Mouse (Mus musculus) adrenal gland, postnatal 25 days (tissue): Measurements from ENCODE around the gene Lrguk. TPM values are rescaled to one million over a fixed set of nuclear protein-coding genes. Genes with fewer than 3 reads are reported as not detected.
A peak's percentile ranks its signal among the peaks of the same experiment; 100 is the strongest.

Source experiments
- DNase-seq: peaks from one replicate; pipeline ENCODE4 v3.0.0; 2021; ENCODE audit warnings: mixed read lengths
- long read RNA-seq: library from polyadenylated mRNA; stranded (forward); transcript quantifications from one replicate; pipeline ENCODE4 v2.0.0, GENCODE M21; 2021
- total RNA-seq: library from RNA; stranded (reverse); gene quantifications from 2 replicates; pipeline ENCODE4 v1.2.3, GENCODE M21; 2021

The Lrguk gene
- 0.14 and 0.70 TPM in 2 replicates for total RNA-seq
- long read RNA-seq, result 0 reads

- peak; percentile 83 for DNase-seq
These were observed at the start of gene Lrguk for GRCm38 (mm10) chr6:34028933-34029745. Gene Lrguk (plus strand): TSS chr6:34029448.

GRCm38 (mm10) chr6:33982709-33983108 is 46.5 kb upstream of the Lrguk start:
- no peak for DNase-seq

GRCm38 (mm10) chr6:33987132-33987531 is 42.1 kb upstream of the Lrguk start:
- no peak for DNase-seq

GRCm38 (mm10) chr6:33992213-33993034 is 36.8 kb upstream of the Lrguk start:
- no peak for DNase-seq

- DNase-seq, result no peak
These were observed 35.4 kb upstream of the Lrguk start for GRCm38 (mm10) chr6:33993842-33994241.

GRCm38 (mm10) chr6:33998590-33998989 is 30.7 kb upstream of the Lrguk start:
- no peak for DNase-seq

GRCm38 (mm10) chr6:33999530-33999929 is 29.7 kb upstream of the Lrguk start:
- DNase-seq, result no peak

- DNase-seq, result no peak
These were observed 28.6 kb upstream of the Lrguk start for GRCm38 (mm10) chr6:34000644-34001043.

- DNase-seq, result no peak
These were observed 26.2 kb upstream of the Lrguk start for GRCm38 (mm10) chr6:34003033-34003432.

- DNase-seq, result no peak
These were observed 15.8 kb upstream of the Lrguk start for GRCm38 (mm10) chr6:34013469-34013868.

GRCm38 (mm10) chr6:34029746-34030027 is 439 bp downstream of the Lrguk start:
- no peak for DNase-seq

GRCm38 (mm10) chr6:34034096-34034495 is 4.8 kb downstream of the Lrguk start:
- no peak for DNase-seq

- no peak for DNase-seq
These were observed 5.6 kb downstream of the Lrguk start for GRCm38 (mm10) chr6:34034577-34035461.

- DNase-seq, result peak; percentile 72
These were observed 11.5 kb downstream of the Lrguk start for GRCm38 (mm10) chr6:34040624-34041235.

- DNase-seq, result no peak
These were observed 12.5 kb downstream of the Lrguk start for GRCm38 (mm10) chr6:34041589-34042280.

GRCm38 (mm10) chr6:34044228-34044811 is 15.1 kb downstream of the Lrguk start:
- no peak for DNase-seq

- DNase-seq, result no peak
These were observed 15.7 kb downstream of the Lrguk start for GRCm38 (mm10) chr6:34044846-34045540.

- no peak for DNase-seq
These were observed 17.4 kb downstream of the Lrguk start for GRCm38 (mm10) chr6:34046551-34047186.

GRCm38 (mm10) chr6:34049433-34049832 is 20.2 kb downstream of the Lrguk start:
- DNase-seq, result no peak

- no peak for DNase-seq
These were observed 30.5 kb downstream of the Lrguk start for GRCm38 (mm10) chr6:34059741-34060140.
